Mouse (Mus musculus): ENCODE measurements around the gene Rapgef1.

GRCm38 (mm10) chr2:29723132-29723531, 103.6 kb downstream of the Rapgef1 start:
- TF ChIP-seq POLR2A (IDR thresholded peaks at IDR 0.05; ENCODE audit: low read depth, low read length) (no peak), CTCF (IDR thresholded peaks at IDR 0.05; ENCODE audit: extremely low read depth, insufficient read depth, insufficient read length, insufficient replicate concordance) (no peak)

All from spleen, adult 2 months (tissue).